Mouse (Mus musculus) cerebellum, adult 18-20 months (tissue): ENCODE measurements around the gene Acot7.

Source experiments
- DNase-seq, 2 experiments: peaks; one replicate each; pipeline ENCODE4 v3.0.0; 2021

The Acot7 gene

GRCm38 (mm10) chr4:152177537-152178343 is at the start of gene Acot7:
Acot7 (plus strand) TSS chr4:152178134.
- peak; percentile 95 for DNase-seq

DNA sequence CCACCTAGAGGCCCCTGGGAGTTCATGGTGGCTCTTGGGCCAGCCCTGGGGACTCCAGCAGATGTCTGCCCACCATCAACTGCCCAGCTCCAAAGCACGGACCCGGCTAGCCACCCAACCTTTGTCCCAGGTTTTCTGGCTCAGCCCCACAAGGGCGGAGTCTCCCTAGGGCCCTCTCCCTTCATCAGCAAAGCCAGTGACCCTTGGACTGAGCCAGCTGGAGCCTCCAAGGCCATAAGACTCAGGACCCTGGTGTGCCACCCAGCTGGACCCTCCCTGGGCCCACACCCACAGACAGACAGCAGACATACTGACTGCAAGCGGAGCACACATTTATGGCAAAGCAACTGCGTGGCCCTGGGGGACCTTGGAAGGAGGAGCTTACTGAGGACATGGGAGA is 49.1 kb upstream of the Acot7 start:
- DNase-seq, result no peak

DNA sequence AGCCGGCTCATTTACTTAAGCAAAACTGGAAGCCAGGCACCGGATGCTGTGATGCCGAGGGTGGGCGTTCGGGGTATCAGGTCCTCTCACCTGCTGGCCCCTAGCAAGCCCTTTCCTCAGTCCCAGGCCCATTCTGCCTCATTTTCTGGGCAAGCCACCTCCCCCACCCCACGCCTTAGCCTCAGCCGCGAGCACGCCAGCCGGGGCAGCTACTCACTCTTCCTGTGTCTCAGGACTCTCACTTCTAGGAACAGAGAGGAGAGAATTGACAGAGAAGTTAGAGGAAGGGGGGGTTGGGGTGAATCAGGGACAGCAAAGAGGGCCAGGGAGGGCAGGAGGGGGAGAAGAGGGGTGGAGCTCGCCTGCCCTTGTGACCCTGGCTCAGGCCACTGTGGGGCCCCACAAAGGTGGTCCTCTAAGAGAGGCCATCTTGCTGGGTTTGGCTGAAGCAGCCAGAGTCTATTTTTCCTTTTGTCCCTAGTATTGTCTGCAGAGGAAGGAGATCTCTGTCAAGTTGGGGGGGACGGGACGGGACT is 48.5 kb upstream of the Acot7 start:
- no peak for DNase-seq

- peak; percentile 27 to 43 for DNase-seq
Observed at GRCm38 (mm10) chr4:152130771-152131653, 46.9 kb upstream of the Acot7 start.

DNA sequence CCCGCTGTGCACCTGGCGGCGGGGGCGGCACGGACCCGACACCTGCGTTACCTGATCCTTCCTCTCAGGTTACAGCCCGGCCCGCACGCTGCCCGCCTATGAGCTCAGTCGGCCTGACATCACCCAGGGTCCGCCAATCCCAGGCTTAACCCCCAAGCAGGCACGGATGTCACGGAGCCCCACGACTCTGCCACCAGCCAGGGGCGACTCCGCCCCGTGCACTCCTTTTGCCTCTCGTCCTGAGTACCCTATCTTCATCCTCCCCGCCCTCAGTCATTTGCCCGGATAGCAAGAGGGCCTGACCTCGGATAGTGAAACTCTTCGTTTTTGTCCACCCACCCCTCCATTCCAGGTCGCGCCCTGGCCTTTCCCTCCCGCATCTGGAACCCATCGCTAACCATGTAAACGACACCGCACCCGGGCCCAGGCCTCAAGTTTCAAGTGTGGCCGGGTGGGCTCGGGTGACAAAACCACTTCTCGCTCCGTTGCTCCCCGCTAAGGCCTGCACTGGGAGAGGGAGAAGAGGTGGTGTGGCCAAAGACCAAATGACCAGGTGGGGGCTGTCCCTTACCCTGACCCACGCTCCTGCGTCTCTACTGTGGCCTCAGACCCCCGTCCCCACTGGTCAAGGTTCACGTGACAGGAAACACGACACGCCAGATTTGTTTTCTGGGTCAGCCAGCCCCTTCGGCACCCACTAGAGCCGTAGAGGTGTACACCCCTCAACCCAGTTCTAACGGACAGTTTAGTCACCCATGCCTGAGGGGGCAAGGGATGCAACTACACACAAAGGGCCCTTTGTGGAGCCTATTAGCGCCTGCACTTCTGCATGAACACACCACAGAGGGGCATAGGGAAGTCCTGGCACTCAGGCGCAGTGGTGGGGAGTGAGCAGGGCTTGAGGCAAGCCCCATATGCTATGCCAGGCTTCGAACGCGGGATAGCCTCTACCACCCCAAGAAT is 45.8 kb upstream of the Acot7 start:
- no peak for DNase-seq

DNA sequence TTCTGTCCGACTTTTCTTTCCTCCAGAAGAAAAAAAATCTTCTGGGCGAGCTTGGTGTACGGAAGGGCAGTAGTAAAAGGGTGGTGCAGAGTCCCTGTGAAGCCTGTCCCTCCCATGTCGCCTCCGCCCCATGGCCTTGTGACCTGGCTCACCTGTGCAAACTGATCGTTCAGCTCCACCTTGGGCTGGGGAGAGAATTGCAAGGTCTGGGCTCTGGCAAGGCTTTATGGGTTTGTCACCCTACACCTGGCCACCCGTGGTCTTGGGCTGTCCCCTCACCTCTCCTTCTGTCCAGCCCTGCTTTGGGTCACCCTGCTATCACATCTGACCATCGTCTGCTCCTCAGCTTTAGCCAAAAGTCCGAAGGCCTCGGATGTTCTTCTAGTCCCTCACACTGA is 45.2 kb upstream of the Acot7 start:
- DNase-seq, result no peak

DNA sequence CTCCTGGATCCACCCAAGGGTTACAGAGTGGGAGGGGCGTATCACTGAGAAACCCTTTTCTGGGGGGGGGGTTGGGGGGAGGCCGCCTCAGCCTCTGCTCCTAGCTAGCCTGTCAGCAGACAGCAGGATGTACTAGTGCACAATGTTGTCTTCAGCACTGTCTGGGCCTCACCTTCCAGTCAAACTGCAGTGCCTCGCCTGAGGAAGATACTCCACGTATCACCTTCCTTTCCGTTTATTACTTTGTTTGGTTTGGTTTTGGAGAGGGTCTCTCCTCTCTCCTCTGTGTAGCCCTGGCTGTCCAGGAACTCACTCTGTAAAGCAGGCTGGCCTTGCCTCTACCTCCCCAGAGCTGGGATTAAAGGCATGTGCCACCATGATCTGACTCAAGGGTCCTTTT is 44.7 kb upstream of the Acot7 start:
- no peak for DNase-seq

DNA sequence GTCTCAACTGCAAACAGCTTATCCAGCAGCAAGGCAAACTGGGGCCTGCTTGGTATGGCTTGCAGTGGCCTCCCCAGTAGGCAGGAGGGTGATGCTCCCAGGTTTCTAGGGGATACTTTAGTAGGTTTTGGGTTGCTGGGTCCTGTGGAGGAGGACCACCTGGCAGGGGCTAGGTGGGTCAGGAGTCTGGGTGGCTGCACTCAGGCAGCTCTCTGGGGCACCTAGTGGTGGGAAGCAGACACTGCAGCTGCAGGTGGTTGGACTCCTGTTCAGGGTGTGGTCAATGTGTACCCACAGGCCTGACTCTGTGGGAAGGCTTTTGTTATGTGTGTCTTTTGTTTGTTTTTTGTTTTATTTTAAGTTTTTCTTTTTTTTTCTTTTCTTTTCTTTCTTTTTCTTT is 43.4 kb upstream of the Acot7 start:
- DNase-seq, result peak; percentile 51 to 53

DNA sequence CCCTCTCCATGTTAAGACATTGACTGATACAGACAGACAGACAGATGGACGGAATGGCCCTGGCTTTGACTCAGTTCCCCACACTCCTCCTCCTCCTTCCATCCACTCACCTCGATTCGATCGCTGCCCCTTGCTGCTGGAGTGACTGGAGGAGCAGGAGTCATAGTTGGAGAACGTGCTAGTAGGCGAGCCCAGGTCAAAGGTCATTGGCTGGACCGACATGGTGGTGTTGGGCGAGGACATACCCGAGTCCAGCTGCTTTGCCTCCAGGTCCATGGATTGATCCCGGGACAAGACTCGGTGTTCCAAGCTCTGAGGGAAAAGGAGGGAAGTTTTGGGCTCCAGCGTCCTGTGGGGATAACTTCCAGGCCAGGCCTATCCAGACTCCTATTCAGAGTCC is 42.6 kb upstream of the Acot7 start:
- DNase-seq, result no peak

DNA sequence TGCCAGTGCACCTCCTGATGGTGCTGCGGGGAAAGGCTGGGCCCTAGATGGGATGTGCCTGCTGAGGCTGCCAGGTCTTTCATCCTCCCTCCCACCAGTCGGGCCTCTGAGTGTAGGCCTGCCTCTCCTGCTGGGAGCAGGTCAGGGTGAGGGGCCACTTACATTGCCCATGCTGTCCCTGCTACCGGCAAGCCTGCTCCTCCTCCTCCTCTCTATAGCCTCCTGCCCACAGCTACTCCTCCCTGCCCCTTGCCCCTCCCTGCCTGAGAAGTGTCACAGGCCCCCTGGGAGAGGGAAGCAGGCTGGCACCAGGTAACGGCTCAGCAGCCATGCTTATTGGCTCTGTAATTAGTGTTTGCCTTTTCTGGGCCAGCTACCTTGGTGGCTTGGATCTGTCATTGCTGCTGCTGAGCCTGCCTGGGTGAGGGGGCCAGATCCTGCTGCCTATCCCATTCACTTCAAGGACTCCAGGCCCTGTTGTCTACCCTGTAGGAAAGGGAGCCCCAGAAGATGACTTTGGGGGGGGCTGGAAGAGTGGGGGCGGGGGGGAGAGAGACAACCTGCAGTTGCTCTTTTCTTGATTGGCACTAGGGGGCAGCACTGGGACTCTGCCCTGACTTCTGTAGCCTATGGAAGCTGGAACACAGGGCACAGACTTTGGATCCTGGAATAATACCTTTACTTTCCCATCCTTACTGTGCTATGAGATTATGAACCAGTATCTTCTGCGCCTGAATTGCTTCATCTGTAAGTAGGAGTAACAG is 41.6 kb upstream of the Acot7 start:
- DNase-seq, result peak; percentile 28 to 41

DNA sequence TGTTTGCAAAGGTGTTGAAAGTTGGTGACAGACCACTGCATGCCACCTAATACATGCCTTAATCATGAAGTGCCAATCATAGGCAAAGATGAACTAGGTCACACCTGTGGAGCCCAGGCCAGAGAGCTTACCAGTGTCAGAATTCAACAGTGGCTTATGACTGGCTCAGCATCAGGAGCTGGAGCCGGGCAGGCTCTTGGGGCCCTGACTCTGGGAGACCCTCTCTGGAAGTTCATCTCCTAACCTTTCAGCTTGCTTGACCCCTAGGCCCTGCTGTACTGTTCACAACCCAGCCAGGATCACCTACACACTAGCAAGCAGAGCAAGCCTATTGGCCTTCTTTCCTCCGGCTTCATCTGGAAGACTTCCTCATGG is 41.1 kb upstream of the Acot7 start:
- DNase-seq, result no peak

DNA sequence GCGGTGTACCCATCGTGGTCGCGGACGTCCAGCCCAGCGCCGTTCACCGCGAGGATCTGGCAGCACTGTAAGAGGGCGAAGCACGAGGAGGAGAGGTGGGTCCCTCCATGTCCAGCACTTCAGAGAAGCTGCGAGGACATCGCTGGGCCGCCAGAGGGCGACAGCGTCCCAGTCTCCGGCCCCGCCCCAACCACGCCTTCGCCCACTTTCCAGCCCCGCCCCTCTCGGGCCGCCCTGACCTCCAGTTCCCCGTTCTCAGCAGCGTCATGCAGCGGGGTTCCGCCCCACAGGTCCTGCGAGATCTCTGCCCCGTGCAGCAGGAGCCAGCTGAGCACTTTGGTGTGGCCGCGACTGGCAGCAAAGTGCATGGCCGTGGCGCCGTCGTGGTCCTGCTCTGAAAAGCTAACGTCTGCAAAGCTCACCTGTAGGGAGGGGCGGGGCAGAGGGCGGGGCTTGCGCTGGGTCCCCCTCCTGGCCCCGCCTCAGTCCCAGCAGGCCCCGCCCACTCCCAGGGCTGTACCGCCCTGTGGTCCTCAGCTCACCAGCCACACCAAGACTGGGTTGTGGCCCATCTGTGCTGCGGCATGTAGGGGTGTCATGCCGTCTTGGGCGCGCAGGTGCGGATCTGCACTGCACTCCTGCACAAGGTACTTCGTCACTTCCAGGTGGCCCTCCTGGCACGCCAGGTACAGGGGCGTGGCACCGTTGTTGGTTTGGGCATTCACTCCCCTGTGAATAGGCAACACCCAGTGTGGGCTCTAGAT is 39.3 kb upstream of the Acot7 start:
- peak; percentile 79 to 82 for DNase-seq

DNA sequence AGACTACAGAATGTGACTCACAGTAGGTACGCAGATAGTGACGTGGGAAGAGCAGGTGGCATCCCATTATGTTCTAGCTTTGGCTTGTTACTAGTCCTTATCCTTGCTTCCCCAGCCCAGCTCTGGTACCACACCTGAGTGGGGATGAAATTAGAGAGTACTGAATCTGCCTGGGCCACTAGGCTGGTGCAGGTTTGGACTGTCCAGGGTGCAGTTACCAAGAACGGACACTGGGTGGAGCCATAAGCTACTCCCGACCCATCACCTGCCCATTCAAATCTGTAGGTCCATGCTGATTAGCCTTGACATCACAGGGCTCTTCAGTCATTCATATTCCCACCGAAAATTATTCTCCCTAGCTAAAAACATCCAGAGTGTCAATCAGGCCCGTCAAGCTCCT is 37.5 kb upstream of the Acot7 start:
- peak; percentile 43 to 47 for DNase-seq

DNA sequence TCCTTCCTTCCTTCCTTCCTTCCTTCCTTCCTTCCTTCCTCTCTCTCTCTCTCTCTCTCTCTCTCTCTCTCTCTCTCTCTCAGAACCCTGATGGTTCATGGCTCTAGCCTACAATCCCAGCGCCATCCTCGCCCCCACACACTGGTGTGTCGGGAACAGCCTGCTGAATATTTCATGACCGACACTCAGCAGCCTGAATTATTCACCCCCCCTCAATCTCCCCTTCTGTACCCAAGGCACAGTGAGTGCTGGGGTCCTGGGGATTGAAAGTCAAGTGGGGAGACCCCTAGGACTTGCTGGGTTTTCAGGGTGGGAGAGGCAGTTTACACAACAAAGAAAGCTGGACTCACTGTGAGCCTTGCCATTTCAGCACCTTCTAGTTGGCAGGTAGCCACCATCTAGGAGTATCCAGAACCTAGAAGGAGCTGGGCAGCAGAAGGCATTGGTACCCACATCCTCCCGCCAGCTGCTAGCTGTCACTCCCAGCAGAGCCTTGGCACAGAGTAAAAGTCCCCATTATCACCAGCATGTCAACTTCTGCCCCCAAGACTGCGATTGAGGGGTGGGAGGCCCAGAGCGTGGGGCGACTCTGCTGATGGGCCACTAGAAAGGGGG is 36.3 kb upstream of the Acot7 start:
- DNase-seq, result no peak

DNA sequence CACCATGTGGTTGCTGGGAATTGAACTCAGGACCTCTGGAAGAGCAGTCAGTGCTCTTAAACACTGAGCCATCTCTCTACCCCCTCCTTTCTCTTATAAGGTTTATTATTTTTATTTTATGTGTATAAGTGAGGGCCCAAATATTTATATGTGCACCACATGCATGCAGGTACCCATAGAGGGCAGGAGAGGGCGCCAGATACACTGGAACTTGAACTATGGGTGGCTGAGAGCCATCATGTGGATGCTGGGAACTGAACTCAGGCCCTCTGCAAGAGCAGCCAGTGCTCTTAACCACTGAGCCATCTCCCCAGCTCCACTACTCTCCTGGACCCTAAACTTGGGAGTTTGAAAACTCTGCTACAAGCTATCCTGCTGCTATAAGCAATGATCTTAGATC is 34.3 kb upstream of the Acot7 start:
- no peak for DNase-seq

DNA sequence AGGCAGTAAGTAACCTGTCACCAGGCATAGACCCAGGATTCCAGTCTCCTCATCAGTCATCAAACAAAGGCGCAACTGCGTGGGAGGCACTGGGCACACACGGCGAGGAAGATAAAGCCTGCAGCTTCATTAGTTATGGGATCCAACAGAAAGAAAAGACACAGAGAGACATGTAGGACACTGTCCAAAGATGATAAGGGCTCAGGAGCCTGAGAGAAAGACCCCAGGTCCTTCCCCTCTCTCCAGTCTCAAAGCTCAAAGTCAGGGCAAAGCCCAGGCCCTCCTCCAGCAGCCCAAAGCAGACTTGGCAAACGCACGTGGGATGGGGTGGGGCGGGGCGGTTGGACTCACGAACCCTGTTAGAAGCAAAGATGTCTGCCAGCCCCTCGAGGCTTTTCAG is 32.5 kb upstream of the Acot7 start:
- DNase-seq, result no peak

- DNase-seq, result no peak
Observed at GRCm38 (mm10) chr4:152146033-152146827, 31.7 kb upstream of the Acot7 start.

DNA sequence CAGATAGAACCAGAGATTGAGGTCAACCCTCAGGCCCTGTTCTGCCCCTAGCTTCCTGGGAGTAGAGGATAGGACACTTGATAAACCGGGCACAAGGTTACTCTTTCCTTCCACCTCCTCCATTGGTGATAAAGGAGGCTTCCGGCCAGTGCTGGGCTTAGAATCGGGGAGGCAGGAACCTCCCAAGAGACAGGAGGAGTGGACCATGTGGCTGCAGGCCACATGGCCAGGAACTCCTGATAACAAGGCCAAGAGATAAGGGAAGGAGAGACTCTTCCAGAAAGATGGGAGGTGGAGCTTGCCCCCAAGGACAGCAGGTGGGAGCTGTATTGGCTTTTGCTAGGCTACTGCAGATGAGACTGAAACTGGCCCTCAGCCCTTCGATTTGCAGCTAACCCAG is 27.4 kb upstream of the Acot7 start:
- no peak for DNase-seq

DNA sequence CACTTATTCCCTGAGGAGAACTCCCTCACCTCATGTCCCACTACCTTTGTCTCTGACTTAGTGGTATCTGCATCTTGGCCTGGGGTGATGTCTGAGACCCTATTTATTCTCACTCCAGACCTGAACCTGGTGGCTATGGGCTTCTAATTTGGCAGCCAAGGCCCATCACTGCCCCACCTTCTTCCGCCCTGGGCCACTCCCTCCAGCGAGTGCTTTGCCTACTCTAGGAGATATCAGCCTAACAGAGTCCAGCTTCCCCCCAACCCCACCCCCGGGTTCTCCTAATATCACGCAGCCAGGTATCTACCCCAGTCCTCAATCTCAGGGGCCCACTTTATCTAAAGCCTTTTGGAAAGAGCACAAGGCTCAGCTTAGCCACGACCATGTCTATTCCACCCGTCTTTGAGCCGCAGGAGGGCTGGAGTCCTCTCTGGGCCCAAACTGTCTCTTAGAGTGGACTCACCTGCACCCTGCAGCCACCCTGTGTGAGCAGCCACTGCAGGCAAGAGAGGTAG is 26.4 kb upstream of the Acot7 start:
- no peak for DNase-seq
